Mouse (Mus musculus): ENCODE measurements around the gene Sec63.

Gene Sec63

DNA sequence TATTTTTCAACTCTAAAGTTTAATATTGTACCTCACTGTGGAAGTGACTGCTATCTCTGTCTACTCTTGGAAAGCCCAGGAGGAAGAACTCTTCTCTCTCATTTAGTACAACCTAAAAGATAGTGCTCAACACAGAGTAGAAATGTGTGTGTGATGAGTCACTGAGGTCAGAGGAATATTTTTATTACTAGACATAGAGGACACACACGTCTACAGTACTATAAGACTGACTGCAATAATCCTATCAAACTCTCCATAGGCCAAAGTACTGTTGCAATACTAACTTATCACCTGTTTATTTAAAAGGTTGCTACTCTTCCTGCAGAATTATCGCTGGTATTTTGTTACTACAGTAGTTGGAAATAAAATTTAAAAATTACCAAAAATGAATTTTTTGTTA lies 68.7 kb downstream of the Sec63 start:
- no peak for DNase-seq (ENCODE audit: low spot score)

DNA sequence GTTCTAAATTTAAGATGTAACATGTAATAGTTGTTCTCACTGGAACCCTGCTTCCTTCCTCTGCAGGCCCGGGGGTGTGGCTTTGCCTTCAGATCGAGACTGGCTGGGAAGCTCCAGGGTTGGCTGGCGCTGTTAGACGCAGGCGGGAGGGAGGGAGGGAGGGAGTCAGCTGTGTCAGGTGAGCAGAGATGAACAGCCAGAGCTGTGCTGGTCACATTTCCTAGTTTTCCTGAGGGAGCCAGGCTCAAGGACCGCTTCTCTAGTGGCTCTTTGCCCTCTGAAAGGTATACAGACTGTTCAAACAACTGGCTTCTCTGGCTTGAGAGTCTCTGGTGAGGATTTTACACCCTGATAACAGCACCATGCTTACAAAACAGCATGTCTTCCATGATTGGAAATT lies 69.1 kb downstream of the Sec63 start:
- no peak for DNase-seq (ENCODE audit: low spot score)

DNA sequence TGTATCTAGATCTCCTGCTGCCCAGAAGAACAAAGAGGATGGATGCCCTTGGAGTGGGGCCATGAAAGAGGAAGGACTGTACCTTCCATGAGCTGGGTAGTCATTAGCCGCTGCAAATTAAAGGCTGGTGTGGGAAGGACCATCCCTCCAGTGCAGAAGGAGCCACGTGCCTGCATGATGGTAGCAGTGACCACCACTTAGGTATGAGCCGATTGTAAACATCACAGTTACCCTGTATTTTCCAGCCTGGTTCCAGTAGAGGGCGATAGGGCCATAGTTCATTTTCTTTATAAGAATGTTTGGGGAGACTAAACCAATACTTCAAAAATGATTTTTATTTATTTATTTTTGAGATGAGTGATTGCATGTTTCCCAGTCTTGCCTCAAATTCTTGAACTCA lies 71.4 kb downstream of the Sec63 start:
- DNase-seq (ENCODE audit: low spot score): no peak

DNA sequence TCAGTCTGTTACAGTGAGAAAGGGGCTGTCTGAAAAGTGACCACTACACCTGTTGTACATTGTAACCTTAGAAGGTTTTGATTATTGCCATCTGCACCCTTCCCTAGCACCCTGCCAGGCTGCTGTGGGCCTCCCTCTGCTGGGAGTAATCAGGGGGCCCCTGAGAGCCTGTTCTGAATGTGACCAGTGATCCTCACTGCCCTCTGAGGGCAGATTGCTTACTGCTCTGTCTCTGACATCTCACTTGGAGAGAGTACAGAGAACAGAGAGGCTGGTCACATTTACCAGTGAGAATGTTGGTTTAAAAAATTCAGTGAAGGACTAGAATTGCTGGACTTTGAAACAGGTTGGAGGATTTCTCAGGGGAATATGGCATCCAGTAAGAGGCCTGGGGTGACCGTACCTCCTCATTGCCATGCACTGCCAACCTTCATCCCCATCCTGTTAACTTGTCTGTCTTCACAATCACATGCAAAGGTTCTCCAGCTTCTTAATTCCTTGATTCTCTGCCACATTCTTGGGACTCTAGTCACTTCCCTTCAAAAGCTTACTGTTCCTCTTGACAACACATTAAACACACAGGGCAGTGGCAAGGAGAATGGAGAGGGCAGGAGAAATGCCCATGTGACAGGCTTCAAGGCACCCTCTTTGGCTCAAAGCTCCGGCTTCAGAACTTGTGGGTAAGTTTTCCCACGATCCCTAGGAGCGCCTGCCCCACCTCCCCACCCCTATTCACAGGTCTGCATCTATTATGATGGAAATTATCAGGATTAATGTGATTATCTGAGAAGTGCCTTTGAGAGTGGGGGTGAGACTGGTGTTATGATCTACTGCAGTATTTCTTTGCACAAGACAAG lies 72.8 kb downstream of the Sec63 start:
- DNase-seq (ENCODE audit: low spot score): no peak

DNA sequence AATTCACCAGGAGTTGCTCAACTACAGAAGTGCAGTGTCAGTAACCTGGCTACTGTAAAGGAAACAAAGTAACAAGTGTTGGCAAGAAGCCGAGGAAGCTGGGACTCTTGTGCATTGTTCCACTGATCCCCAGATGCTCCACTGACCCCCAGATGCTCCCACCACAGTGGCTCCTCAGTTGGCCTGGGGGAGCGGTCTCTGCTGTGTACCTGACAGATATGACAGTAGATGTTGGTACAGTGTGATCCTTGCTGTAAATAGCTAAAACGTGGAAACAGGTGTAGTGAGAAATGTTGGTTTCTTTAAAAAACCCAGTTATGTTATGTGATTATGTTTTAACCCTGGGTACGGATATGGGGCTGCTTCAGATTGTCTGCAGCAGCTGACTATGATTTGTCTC lies 76.8 kb downstream of the Sec63 start:
- no peak for DNase-seq (ENCODE audit: low spot score)

DNA sequence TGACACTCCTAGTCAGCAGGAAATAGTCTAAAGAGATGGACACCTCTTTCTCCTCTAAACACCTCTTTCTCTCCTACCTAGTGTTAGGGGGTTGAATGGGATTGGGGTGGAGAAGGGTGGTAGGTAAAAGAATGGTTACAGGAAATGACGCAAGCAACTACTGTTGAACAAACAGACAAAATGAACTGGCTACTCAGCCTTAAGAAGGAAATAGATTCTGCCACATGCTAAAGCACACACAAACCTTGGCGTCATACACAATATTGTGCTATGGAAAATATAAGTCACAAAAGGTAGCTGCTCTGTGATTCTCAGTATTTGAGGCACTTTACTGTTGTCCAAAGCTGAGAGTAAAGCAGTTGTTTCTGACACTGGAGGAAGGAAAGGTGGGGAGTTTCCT lies 77.4 kb downstream of the Sec63 start:
- DNase-seq (ENCODE audit: low spot score): no peak

DNA sequence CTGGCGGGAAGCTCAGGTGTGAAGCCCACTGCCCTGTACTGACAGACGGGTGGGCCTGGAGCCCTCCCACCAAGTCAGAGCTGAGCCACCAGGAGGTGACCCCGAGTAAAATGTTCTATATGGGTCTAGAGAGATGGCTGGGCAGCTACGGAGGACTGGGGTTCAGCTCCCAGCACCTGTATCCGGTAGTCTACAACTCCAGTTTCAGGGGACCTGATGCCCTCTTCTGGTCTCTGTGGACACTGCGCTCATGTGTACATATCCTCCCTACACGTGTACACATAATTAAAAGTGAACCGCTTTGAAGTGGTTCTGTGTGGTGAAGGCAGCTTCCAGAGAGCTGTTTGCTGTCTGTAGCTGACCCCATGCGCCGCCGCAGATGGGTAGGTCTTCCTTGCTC lies 78.7 kb downstream of the Sec63 start:
- DNase-seq (ENCODE audit: low spot score): no peak

DNA sequence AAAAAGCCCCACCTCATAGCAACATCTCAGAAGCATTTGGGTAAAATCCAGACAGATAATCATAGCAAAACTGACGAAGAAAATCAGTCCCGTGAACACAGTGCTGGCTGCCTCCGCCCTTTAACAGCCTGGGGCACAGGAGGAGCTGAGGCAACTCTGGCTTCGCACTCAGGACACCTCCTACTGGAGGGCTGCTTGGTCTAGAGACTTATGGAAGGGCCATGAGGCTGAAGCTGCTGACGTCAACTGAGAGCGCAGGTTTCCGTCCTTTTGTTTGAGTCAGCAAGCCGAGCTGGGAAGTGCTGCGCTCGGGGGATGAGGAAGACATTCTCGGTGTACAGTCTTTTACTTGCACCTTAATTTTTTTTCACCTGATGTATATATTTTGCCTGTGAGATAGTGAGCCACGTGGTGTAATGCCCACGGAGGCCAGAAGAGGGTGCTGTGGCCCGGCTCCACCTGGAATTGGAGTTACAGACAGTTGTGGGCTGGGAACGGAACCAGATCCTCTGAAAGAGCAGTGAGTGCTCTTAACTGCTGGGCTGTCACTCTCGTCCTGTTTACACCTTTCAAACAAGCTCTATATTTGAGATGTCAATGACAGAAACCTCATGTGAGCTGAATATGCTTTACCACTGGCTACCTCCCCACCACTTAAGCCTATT lies 80.4 kb downstream of the Sec63 start:
- DNase-seq (ENCODE audit: low spot score): no peak

DNA sequence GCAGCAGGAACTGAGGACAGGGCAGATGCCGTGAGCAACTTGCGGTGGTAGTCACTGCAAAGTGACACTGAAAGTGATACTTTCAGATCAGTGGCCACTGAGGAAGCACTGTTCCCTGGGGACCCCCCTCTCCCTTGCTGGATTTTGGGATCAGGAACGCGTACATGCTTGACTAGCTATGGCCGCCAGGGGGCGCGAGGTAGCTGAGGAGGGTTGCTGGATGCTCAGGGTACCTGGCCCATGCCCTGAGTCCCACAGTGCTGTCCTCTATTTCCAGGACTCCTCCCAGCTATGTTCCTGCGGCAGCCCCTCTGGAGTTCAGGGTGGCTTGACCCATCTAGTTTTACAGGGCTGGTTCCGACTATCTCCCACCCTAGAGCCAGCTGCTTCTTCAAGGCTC lies 81.1 kb downstream of the Sec63 start:
- DNase-seq (ENCODE audit: low spot score): peak; percentile 79

DNA sequence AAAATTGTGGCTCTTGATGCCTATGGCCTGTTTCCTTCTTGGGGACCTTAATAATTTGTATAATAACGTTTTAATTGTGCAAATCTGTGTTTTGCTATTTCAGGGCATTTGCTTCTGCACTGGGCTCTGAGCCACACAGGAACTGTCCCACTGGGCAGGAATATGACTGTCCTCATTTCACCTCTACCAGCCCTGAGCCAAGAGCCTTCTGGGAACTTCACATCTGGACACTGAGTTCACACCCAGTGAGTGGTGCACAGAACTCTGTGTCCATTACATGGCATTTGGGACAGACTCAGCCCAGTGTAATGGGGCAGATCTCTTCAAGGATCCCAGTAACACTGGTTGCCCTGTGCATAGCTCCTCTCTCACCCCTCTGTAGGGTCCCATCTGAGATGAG lies 82.1 kb downstream of the Sec63 start:
- DNase-seq (ENCODE audit: low spot score): no peak

DNA sequence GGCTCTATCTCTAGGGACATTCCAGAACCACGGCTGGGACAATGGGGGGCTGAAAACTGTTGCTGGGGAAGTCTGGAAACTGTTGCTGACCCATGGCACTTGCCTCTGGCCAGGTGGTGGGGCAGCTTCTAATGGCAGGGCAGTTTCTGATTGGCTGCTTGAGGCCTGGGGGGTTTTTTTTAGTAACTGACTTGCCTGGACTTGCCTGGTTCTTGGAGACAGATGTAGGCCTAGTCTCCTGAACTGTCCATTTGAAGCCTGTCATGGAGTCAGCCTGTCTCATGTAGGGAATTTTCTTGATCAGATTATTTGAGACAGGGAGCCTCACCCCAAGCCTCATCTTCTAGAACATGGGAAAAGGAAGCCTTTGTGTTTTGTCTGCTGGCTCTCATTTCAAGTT lies 84.2 kb downstream of the Sec63 start:
- DNase-seq (ENCODE audit: low spot score): no peak

DNA sequence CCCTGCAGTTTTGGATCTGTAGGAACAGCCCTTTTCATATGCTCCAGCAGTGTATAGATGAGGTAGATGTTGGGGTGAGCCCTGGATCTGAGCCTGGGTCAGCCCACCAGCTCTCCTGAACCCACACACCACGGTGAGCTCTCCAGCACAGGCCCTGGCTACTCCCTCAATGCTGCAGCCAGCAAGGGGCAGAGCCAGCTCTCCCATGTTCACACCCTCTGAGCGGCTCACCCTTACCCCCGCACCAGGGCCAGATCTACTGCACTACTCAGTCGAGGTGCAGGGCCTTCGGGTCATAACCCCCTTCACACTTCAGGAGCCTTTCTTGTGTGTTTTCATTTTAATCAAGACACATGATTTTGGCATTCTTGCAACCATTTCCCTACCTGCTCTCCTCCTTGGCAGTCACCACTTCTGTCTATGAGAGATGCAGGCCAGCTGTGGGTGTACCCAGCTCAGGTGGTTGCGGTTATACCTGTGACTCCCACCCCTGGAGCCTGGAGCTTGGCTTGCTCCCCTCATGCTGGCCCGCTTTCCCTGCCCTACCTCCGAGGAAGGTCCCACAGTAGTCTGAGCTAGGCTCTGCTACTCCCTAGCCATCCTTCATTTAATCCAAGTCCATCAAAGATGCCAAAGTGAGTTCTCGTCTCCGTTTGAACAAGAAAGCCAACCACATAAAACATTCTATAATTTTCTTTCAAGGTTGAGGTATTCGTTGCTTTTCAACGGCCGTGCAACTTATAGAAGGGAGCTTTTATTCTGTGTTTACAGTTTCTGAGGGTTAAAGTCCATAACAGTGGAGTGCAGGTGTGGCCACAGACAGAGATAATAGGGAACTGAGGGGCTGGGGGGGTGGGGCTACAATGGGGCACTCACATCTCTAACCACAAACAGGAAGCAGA lies 87.1 kb downstream of the Sec63 start:
- no peak for DNase-seq (ENCODE audit: low spot score)

DNA sequence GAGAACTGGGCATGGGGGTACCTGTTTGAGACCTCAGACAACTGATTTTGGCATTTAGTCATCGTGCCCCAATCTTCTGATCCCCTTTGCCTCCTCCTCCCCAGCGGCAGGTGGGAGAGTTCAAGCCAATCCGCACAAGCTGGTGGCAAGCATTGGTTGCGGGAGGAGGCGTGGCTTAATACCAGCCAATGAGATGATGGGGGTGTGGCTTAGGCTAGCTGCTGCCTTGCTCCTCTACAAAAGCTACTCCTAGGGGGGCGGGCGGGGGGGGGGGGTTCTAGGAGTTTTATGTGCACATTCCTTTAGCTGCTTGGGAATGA lies 87.7 kb downstream of the Sec63 start:
- peak; percentile 66 for DNase-seq (ENCODE audit: low spot score)

DNA sequence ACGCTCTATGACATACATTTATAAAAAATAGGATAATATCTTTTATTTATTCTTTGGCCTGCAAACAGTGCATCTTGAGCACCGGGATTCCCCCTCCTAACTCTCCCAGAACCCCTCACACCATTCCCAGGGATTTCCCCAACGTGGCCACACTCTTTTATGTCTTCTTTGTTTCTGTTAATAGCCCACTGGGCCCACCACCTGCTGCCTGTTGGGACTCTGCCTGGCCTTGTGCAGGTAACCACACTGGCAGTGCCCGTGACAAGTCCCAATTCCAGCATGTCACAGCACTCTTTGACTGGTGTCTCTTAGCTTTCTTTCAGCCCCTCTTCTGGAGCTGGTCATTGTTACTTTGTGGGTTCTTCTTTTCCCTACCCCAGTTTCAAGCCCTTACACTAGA lies 93.5 kb downstream of the Sec63 start:
- no peak for DNase-seq (ENCODE audit: low spot score)

DNA sequence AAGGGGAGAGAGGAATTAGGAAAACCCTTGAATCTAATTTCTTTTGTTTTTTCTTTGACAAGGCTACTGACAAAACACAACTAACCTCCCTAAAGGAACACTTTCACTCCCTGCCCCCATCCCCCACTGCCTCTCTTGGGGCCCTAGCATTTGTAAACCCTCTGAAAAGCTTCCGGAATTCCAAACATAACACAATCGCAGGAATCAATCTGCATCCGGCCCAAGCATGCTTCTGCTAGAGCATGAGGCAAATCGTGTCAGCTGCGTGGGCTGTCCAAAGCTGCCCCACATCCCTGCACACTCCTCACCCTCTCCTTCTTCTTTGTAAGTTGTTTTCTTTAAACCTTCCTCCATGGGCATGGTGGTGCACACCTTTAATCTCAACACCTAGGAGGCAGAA lies 94.0 kb downstream of the Sec63 start:
- DNase-seq (ENCODE audit: low spot score): no peak

DNA sequence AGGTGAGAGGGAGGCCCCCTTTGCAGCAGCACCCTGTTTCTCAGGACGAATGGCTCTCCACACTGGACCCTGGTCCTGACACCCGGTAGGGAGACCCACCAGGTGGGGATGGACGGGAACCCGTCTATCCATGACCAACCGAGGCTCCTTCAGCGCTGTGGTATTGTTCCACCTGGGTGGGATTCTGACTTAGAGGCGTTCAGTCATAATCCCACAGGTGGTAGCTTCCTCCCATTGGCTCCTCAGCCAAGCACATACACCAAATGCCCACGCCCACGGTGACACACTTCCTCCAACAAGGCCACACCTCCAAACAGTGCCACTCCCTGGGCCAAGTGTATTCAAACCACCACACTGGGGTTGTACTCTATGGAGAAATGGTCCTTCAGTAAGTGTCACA lies 95.3 kb downstream of the Sec63 start:
- DNase-seq (ENCODE audit: low spot score): no peak

DNA sequence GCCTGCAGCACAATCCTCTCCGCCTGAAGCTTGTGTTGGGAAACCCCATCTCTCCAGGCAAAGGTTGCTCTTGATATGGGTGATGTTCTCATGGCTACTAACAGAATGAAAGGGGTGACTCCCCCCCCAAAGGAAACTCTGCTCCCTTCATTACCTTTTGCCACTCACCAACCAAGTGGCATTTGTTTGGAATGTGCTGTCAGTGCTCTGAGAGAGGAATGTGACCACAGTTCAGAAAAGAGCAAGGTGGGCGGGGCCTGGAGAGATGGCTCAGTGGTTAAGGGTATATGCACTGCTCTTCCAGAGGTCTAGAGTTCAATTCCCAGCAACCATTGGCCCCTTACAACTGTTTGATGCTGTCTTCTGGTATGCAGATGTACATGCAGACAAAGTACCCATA lies 95.7 kb downstream of the Sec63 start:
- DNase-seq (ENCODE audit: low spot score): no peak

DNA sequence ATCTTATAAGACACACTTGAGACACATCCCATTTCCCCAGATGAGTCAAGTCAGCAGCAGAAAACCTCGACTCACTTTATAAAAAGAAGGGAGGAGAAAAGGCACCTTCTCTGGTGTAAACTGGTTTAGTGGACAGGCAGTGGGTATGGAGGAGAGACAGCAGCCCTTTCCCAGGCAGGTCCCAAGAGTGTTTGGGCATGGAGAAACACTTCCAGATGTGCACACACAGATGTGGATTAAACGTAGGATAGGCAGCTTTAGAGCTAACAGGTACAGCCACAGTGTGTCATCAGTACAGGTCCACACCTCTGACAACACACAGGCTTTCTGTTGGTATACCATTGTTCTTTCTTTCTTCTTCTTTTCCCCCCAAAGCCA lies 98.5 kb downstream of the Sec63 start:
- no peak for DNase-seq (ENCODE audit: low spot score)

DNA sequence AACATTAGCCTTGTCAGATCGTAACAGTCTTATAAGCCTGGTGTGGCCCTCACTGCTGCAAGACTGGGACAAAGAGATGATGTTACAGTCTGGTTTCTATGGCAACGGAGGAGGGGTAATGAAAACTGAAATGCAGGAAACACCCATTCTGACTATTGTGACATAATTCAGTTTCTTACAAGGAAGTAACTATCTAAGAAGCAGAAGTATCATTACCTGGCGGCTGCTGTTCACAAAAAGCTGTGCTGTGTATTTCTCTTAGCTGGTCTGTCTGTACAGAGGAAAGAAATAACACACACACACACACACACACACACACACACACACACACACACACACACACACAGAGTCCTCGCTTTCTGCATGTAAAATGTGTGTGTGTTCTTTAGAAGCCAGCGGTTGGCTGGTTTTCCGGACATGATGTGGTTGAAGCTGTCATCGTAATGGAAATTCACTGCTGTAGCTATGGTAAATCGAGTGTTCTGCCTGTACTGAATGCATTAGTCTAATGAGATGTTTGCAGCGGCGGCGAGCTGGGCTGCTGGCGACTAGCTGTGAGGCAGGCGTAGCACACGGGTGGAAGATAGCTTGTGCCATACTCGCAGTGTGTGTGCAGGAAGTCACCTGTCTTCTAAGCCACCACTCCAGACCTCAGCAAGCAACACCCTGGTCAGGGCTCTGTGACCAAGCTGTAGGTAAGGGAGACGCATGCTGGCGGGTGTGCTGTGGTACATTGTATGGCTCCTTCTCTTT lies 99.0 kb downstream of the Sec63 start, which contains the start of gene Scml4:
TSS of gene Scml4 (plus strand) at position 212 of the 753 bp plus-strand sequence.
- no peak for DNase-seq (ENCODE audit: low spot score)

DNA sequence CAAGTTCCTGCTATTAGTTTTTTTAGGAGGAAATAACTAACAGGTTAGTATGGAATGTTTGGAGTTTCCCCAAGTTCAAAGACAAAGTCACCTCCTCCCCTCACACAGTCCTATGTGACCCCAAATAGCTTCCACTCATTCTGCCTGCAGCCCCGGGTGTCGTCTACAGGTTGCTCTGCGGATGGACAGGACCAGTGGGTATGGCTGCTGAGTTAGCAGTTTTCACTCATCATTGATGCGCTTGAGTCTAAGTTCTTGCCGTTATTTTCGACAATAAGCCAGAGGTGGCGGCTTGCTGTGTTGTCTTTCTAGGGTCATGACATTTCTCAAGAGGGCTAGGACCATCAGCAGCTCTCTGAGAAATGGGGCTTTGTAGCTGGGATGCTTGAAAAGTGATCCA lies 100.2 kb downstream of the Sec63 start:
- DNase-seq (ENCODE audit: low spot score): no peak

DNA sequence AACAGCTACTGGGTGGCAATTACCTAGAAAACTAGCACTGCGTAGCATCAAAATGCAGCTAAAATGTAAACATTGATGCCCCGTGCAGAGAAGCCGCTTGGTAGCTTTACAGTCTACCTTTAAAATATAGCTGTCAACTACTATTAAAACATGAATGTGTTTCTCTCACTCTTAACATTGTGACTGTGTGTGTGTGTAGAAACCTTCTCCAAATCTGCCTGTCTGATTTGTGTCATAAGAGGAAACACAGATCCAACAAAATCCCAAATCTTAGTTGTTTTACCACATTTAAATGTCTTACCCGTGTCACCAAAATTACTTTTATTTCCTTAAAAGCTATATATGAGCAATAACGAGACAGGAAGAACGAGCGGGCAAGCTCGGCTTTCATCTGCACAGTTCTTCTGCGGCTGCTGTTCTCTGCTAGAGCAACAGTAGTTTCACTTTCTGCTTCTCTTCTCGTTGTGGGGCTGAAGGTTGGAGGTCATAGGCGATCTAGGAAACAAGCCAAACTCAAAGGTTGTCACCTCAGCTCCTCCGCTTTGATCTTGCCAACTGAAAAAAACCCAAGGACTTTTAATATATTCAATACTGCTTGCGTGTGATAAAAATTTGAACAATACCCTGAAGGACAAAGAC lies 100.9 kb downstream of the Sec63 start:
- DNase-seq (ENCODE audit: low spot score): peak; percentile 39

DNA sequence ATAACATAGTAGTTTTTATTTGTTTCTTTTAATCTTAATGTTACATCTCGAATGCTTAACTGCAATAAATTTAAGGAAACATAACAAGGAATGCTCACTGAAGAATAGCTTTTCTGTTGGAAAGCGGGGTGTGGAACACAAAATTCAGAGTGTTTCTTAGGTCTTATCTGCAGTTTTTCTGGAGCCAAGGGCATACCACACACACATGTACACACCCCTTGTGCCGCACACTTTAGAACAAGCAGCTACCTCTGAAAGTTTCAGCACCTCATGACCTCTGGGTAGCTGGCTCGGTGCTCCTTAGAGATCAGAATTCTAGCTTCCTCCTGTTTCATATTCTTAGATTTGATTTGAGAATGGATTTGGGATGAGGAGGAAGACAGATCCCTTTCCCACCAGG lies 101.5 kb downstream of the Sec63 start:
- DNase-seq (ENCODE audit: low spot score): no peak
